Mouse (Mus musculus): Measurements from ENCODE around the gene Fbxl17.

The Fbxl17 gene

DNA sequence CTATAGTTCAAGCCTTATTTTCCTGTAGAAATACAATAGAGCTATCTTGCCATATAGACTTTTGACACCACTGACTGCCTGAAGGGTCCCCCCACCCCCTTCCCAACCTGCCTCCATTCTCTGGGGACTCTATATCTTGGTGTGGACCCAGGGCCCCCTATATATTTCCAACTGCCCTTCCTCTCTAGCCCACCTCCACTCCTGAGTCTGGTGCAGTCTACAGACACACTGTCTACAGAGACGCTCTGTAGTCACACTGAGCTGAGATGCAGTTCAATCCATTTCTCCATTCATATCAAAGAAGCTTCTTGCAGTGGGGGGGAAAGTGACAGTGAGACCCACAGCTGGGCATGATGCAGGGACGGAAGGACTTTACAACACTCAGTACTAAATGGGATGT lies 226.5 kb downstream of the Fbxl17 start:
- DNase-seq, result no peak

GRCm38 (mm10) chr17:63272914-63273313 lies 226.9 kb downstream of the Fbxl17 start:
- DNase-seq, result no peak

DNA sequence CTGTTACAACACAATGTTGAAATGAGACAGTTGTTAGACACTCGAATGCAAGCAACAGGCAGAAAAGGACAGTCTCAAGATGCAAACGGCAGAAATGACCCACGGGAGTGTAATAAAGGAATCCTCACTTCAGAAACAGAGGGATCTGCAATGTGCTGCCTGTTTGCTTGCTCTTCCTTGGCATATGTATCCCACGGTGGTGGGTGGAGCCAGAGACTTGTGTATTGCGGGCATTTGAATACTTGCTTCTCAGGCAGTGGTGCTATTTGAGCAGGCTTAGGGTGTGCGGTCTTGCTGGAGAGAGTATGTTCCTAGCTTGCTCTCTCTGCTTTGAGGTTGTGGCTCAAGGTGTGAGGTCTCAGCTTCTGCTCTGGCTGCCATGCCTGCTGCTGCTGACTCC lies 228.8 kb downstream of the Fbxl17 start:
- DNase-seq, result no peak

- DNase-seq, result peak; percentile 42
These were observed 229.3 kb downstream of the Fbxl17 start for GRCm38 (mm10) chr17:63270513-63270912.

GRCm38 (mm10) chr17:63262674-63263073 lies 237.1 kb downstream of the Fbxl17 start:
- no peak for DNase-seq

GRCm38 (mm10) chr17:63261508-63262141 lies 238.2 kb downstream of the Fbxl17 start:
- DNase-seq, result no peak

DNA sequence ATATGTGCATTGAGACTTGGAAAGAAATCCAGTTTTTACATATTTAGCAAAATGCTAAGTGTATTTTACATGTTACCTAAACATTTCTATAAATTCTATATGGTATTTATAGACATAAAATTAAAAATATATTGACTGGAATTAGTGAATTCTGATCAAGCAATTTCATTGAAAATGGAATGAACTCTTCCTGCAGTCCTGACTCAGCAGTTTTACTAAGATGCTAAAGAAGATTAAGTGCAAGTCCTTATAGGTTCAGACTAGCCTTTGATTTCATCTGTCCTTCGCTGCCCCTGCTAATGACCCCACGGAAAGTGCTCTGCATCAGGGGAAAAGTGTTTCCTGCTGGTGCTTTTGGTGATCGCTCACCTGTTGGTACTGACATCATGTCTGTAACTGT lies 240.7 kb downstream of the Fbxl17 start:
- DNase-seq, result no peak

DNA sequence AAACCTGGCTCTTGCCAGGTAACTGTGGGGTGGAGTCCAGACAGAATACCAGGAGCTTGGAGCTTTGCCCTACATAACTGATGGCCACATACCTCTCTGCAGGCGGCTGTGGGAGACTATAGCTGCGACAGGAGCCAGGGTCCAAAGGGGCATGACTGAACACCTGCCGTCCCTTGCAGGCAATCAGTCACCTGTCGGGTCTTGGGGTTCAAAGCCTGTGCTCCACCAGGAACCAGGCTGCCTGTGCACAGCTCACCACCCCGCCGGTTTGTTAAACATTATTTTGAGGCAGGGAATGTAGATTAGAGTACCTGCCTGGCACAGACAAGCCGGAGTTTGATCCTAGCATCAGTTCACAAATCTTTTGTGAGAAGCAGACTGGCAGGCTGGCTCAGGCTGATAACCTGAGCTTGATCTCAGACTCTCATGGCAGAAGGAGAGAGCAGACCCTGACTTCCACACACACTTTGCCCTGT lies 253.6 kb downstream of the Fbxl17 start:
- no peak for DNase-seq

DNA sequence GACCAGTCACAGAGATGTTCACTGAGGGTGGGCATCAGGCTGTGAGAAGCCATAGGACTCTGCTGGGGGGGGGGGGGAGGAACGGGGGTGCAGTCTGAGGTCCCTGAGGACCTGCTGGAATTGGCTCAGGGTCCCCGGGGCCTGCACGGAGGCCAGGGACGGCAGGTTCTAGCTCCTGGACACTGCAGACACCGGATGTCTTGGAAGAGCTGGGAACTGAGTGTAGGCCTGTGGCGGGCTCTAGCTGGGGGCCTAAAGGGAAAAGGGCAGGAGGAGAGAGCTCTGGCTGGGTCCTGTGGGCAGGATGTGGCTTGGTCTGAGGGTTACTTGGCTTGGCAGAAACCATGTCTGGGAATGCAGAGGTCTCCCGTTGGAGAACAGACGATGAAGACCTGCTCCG lies 254.3 kb downstream of the Fbxl17 start:
- DNase-seq, result no peak

GRCm38 (mm10) chr17:63242761-63243160 lies 257.1 kb downstream of the Fbxl17 start:
- no peak for DNase-seq

GRCm38 (mm10) chr17:63240731-63241106 lies 259.1 kb downstream of the Fbxl17 start:
- no peak for DNase-seq

GRCm38 (mm10) chr17:63240021-63240730 lies 259.6 kb downstream of the Fbxl17 start:
- DNase-seq, result no peak

GRCm38 (mm10) chr17:63236846-63237245 lies 263.0 kb downstream of the Fbxl17 start:
- DNase-seq, result no peak

GRCm38 (mm10) chr17:63236221-63236620 lies 263.6 kb downstream of the Fbxl17 start:
- DNase-seq, result no peak

GRCm38 (mm10) chr17:63235821-63236220 lies 264.0 kb downstream of the Fbxl17 start:
- DNase-seq, result no peak

DNA sequence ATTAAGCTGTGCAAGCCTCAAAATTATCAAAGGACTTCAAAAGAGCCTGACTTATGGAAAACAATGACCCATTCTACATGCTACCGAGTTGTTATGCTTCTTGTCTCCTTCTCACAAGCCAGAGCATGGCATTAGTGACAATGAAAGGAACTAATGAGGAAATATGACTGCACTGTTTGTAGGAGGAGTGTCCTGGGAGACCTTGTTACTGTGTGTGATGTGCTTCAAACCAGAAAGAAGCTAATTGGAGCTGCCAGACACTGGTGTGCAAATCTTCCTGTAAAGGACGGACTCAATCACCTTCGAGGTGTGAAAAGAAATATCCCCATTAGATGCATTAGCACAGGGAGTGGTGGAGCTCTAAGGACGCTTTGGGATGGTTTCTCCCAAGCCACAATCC lies 270.7 kb downstream of the Fbxl17 start:
- DNase-seq, result no peak

DNA sequence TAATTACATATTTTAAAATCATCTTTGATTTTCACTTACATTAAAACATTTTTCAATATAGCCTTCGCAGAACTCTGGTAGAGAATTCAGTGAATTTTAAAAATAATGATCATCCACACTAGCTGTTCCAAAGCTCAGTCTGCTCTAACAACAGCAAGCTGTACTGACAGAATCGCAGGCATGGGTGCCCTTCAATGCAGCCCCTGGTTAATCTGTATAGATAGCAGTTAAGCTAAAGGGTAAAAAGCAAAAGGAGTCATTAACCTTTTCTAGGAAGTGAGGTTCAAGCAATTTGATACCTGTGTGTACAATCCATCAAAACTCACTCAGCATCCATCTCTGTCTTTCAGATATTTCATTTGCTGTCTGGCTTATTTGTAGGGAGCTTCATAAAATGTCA lies 273.4 kb downstream of the Fbxl17 start:
- DNase-seq, result no peak

GRCm38 (mm10) chr17:63225959-63226358 lies 273.9 kb downstream of the Fbxl17 start:
- DNase-seq, result no peak

GRCm38 (mm10) chr17:63223675-63224074 lies 276.1 kb downstream of the Fbxl17 start:
- DNase-seq, result no peak

GRCm38 (mm10) chr17:63221632-63222031 lies 278.2 kb downstream of the Fbxl17 start:
- no peak for DNase-seq

GRCm38 (mm10) chr17:63220821-63221220 lies 279.0 kb downstream of the Fbxl17 start:
- DNase-seq, result no peak

- DNase-seq, result no peak
These were observed 282.8 kb downstream of the Fbxl17 start for GRCm38 (mm10) chr17:63217016-63217415.

- DNase-seq, result no peak
These were observed 287.8 kb downstream of the Fbxl17 start for GRCm38 (mm10) chr17:63212018-63212417.

DNA sequence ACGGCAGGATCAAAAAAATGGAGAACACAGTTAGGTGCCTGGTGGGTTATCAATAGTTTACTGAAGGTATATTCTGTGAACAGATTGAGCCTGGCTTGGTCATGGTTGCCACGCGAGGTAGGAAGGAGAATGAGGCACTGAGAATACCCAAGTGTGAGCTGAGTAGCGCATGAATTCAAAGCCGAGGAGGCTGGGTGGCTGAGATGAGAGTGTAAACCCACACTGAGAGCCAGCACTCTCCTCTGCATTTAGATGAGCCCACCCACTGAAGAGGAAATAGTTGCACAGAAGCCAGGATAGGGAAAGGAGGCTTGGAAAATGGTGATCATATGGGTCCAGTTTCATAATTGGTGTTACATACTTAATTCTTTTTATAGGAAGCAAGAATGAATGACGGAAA lies 290.7 kb downstream of the Fbxl17 start:
- peak; percentile 41 for DNase-seq

GRCm38 (mm10) chr17:63208346-63208745 lies 291.5 kb downstream of the Fbxl17 start:
- DNase-seq, result no peak

All from right cerebral cortex, adult 18-20 months (tissue).